Mouse (Mus musculus): ENCODE measurements around the gene Gm43517. TPM values are rescaled to one million over a fixed set of nuclear protein-coding genes. Genes with fewer than 3 reads are reported as not detected.

Gm43517 gene
- polyA plus RNA-seq, 1 experiment, result not detected

DNA sequence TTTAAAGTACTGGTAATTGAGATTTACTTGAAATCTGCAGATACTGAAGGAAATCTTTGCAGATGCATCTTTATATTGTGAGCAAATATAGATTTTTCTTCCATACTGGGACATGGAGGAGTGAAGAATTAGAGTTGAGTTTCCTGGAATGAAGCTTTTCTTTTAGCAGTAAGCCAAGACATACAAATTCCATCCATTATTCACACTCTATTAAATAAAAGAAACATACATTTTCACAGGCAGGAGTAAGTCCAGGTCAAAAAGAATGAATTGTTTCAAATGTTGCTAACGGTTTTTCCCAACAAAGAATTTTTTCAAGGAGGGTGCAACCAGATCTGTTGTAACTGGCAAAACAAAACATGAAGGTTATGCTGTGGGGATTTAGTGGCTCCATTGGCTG lies 14.6 kb downstream of the Gm43517 start:
- no peak overlapping the region for H3K4me3 ChIP-seq (replicated peaks; ENCODE audit: insufficient read depth, low read depth, low read length)

DNA sequence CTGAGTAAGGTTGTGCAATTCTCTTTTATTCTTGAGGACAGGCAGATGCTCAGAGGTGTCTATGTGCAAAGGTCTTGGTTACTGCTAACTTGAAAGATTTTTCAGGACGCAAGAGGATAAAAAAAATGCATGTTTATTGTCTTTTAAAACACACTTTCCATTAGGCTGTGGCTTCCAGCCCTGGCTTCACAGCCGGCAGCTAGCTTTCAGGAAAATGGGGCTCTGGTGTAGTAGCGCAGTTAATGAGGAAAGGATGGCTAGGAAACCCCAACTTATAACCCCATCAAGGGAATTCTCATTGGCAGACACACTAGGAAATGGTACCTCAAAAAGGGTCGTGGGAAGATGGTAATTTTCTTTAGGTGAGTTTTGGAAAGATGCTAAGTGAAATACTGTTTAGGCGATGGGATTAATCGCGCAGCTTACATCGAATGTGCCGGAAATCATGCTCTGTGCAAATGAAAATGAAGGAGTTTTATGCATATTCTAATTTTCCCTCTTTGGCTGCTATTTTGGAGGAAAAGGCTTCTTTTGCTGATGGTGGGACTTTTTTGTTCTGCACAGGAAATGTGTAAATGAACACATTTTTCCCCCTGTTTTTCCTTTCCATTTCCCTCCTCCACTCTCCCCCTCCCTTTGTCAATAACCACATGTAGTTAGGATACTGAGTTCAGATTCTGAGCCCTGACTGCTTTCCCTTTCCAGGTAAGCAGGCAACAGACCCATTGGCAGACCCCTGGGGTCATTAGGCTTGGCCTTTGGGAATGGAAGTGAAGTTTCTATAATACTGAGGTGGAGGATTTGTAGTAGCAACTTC lies 15.3 kb downstream of the Gm43517 start:
- WGBS, result 9% methylated on average over 9 of the region's 9 CpGs
- no peak overlapping the region for H3K4me3 ChIP-seq (replicated peaks; ENCODE audit: insufficient read depth, low read depth, low read length)
- peaks cover 5% of the 10 kb centered on the region; the same call in 1 of the 2 replicates for H3K27me3 ChIP-seq (ENCODE audit: control insufficient read depth, insufficient read depth, low read length)
- H3K27ac ChIP-seq (ENCODE audit: insufficient read depth, low read length), result no peak overlapping the region
- DNase-seq, result no peak
- TF ChIP-seq CTCF (IDR thresholded peaks at IDR 0.05; ENCODE audit: borderline replicate concordance, insufficient read depth, low read depth, low read length), result no peak
- TF ChIP-seq POLR2A (IDR thresholded peaks at IDR 0.05; ENCODE audit: borderline replicate concordance, insufficient read depth, low read length), result no peak
- no peaks in the 10 kb centered on the region for H3K4me1 ChIP-seq (ENCODE audit: control insufficient read depth, insufficient read depth, low read length)

More for the DNA sequence above, 14.6 kb downstream of the Gm43517 start:
- Histone ChIP-seq H3K27ac (ENCODE audit: insufficient read depth, low read length) (no peak overlapping the region), H3K27me3 (ENCODE audit: control insufficient read depth, insufficient read depth, low read length) (peaks cover 7% of the 10 kb centered on the region; the same call in 1 of the 2 replicates), H3K4me1 (ENCODE audit: control insufficient read depth, insufficient read depth, low read length) (no peaks in the 10 kb centered on the region)
- WGBS, result 8% methylated on average over 1 of the region's 1 CpGs
- DNase-seq, result no peak
- no peak for TF ChIP-seq POLR2A (IDR thresholded peaks at IDR 0.05; ENCODE audit: borderline replicate concordance, insufficient read depth, low read length)
- no peak for TF ChIP-seq CTCF (IDR thresholded peaks at IDR 0.05; ENCODE audit: borderline replicate concordance, insufficient read depth, low read depth, low read length)

DNA sequence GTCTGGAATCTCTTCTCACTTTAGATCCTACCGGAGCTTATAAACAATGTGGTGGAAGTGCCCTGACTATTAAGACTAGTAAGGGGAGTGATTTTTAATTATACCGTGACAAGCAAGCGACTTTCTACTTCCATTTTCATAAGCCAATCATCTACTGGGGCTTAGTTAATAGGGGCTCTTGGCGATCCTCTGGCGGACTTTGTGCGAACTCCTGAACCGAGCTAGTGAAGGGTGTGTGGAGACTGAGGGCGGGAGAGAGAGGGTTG lies 15.8 kb downstream of the Gm43517 start:
- peaks cover 5% of the 10 kb centered on the region; the same call in 1 of the 2 replicates for H3K27me3 ChIP-seq (ENCODE audit: control insufficient read depth, insufficient read depth, low read length)
- TF ChIP-seq POLR2A (IDR thresholded peaks at IDR 0.05; ENCODE audit: borderline replicate concordance, insufficient read depth, low read length) (no peak), CTCF (IDR thresholded peaks at IDR 0.05; ENCODE audit: borderline replicate concordance, insufficient read depth, low read depth, low read length) (no peak)
- H3K27ac ChIP-seq (ENCODE audit: insufficient read depth, low read length), result no peak overlapping the region
- DNase-seq, result no peak
- no peaks in the 10 kb centered on the region for H3K4me1 ChIP-seq (ENCODE audit: control insufficient read depth, insufficient read depth, low read length)
- 2% methylated on average over 8 of the region's 8 CpGs for WGBS
- no peak overlapping the region for H3K4me3 ChIP-seq (replicated peaks; ENCODE audit: insufficient read depth, low read depth, low read length)

DNA sequence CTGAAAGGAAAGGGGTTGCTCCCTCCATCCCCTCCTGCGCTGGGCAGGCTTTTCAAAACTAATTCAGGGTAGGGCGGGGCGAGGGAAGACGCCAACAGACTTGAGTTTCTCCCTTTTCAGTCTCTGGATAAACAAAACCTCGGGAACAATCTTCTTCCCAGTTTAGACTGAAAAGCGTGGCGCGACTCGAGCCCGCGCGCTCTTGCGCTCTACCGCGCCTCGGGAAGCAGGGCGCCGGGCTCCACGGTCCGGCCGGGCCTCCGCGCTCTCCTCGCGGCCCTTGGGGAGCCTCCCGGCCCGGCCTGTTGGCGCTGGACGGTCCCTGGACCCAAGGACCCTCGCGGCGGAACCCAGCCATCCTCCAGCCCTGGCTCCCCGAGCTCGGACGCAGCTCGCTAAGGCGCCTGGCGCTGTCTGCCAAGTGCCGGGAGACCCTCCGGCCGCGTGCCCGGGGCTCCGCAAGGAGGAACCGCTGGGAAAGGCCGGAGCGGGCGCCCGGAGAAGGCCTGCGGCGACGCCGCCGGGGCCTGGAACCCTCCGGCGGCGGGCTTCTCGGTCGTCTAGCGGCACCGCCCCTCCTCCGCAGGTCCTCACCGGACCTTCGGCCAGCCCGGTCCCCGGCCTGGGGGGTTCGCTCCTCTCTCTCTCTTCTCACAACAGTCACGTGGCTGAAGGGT lies 16.3 kb downstream of the Gm43517 start:
- DNase-seq, result no peak
- H3K4me3 ChIP-seq (replicated peaks; ENCODE audit: insufficient read depth, low read depth, low read length), result no peak overlapping the region
- H3K27me3 ChIP-seq (ENCODE audit: control insufficient read depth, insufficient read depth, low read length), result peaks cover 5% of the 10 kb centered on the region; the same call in 1 of the 2 replicates
- no peak overlapping the region for H3K27ac ChIP-seq (ENCODE audit: insufficient read depth, low read length)
- no peak for TF ChIP-seq CTCF (IDR thresholded peaks at IDR 0.05; ENCODE audit: borderline replicate concordance, insufficient read depth, low read depth, low read length)
- no peak for TF ChIP-seq POLR2A (IDR thresholded peaks at IDR 0.05; ENCODE audit: borderline replicate concordance, insufficient read depth, low read length)
- no peaks in the 10 kb centered on the region for H3K4me1 ChIP-seq (ENCODE audit: control insufficient read depth, insufficient read depth, low read length)
- under 1% methylated on average over 68 of the region's 68 CpGs for WGBS

DNA sequence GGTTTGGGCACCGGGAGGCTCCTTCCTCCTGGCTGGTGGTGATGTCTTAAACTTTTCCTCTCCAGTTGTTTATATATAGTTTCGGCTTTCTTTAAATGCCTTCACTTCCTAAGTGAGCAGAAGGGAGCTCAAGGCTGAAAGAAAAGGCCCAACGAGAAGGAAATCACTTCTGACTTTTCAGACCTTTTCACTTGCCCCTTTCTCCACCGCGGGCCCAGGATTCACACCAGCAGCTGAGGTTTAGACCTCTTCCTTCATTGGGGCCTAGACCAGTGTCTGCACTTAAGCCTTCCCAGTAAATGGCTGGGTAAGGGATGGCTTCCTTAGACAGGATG lies 16.8 kb downstream of the Gm43517 start:
- no peak for DNase-seq
- peaks cover 5% of the 10 kb centered on the region; the same call in 1 of the 2 replicates for H3K27me3 ChIP-seq (ENCODE audit: control insufficient read depth, insufficient read depth, low read length)
- TF ChIP-seq POLR2A (IDR thresholded peaks at IDR 0.05; ENCODE audit: borderline replicate concordance, insufficient read depth, low read length), result no peak
- H3K4me3 ChIP-seq (replicated peaks; ENCODE audit: insufficient read depth, low read depth, low read length), result no peak overlapping the region
- whole genome bisulfite sequencing, result 9% methylated on average over 5 of the region's 5 CpGs
- H3K4me1 ChIP-seq (ENCODE audit: control insufficient read depth, insufficient read depth, low read length), result no peaks in the 10 kb centered on the region
- H3K27ac ChIP-seq (ENCODE audit: insufficient read depth, low read length), result no peak overlapping the region

DNA sequence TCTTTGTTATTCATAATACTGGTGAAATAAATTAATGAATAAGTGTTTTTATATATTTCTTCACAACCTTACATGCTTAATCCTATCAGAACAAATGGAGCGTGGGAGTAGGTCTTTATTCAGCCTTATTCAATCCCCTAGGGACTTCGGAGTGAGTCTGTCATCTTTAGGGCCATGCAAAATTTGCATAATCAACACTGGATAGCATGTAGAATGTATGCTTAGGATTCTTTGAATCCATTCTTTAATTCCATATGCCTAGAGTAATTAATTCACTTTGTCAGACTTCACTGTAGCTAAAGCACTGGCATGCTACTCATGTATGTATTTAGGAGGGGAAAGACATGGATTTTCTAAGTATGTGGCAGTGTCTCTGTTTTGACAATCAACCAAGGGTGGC lies 24.9 kb downstream of the Gm43517 start:
- WGBS, result 49% methylated on average over 2 of the region's 2 CpGs
- TF ChIP-seq POLR2A (IDR thresholded peaks at IDR 0.05; ENCODE audit: borderline replicate concordance, insufficient read depth, low read length), result no peak
- no peak for TF ChIP-seq CTCF (IDR thresholded peaks at IDR 0.05; ENCODE audit: borderline replicate concordance, insufficient read depth, low read depth, low read length)
- Histone ChIP-seq H3K4me3 (replicated peaks; ENCODE audit: insufficient read depth, low read depth, low read length) (no peak overlapping the region), H3K27me3 (ENCODE audit: control insufficient read depth, insufficient read depth, low read length) (no peaks in the 10 kb centered on the region), H3K27ac (ENCODE audit: insufficient read depth, low read length) (no peak overlapping the region), H3K4me1 (ENCODE audit: control insufficient read depth, insufficient read depth, low read length) (no peaks in the 10 kb centered on the region)
- no peak for DNase-seq

DNA sequence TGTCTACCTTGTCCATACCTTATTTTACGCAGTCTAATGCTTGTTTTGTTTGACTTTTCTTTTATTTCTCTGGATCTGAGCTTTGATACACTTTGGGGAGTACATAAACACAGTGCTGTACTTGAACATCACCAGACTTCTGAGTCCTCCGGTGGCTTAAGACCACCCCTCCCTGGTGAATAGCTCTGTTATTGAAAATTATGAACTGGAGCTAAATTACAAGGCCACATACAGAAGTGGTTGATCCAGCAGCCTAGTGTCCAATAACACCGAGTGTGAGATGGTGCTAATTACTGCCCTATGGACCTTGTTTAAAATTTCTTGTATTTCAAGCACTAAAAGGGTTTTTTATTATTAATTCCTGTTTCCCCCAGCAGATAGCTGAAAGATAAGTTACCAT lies 33.0 kb downstream of the Gm43517 start:
- 87% methylated on average over 3 of the region's 3 CpGs for WGBS

More for the DNA sequence above, 33.0 kb downstream of the Gm43517 start:
- Histone ChIP-seq H3K4me1 (ENCODE audit: control insufficient read depth, insufficient read depth, low read length) (no peaks in the 10 kb centered on the region), H3K27ac (ENCODE audit: insufficient read depth, low read length) (no peak overlapping the region), H3K4me3 (replicated peaks; ENCODE audit: insufficient read depth, low read depth, low read length) (no peak overlapping the region), H3K27me3 (ENCODE audit: control insufficient read depth, insufficient read depth, low read length) (no peaks in the 10 kb centered on the region)
- no peak for TF ChIP-seq CTCF (IDR thresholded peaks at IDR 0.05; ENCODE audit: borderline replicate concordance, insufficient read depth, low read depth, low read length)
- no peak for TF ChIP-seq POLR2A (IDR thresholded peaks at IDR 0.05; ENCODE audit: borderline replicate concordance, insufficient read depth, low read length)
- no peak for DNase-seq

Other genes with a start within 250 kb of the Gm43517 start
- not detected in 2 replicates for gene Foxg1, start 2.5 kb upstream of the Gm43517 start, polyA plus RNA-seq (2012; rRNA removed)